Mouse (Mus musculus) CH12.LX (cell line): ENCODE results near the gene Slc6a18. TPM values are rescaled to one million over a fixed set of nuclear protein-coding genes. Genes with fewer than 3 reads are reported as not detected.

Experiments used
- DNase-seq: peaks from one replicate; pipeline ENCODE4 v3.0.0-alpha.2; 2013; ENCODE audit errors: extremely low read depth
- H3K27ac ChIP-seq: 2 replicates; pipeline ENCODE4 v1.5.1; 2012; ENCODE audit warnings: low read depth, mild to moderate bottlenecking, control low read depth, moderate library complexity; ENCODE audit not compliant: insufficient read depth
- H3K27me3 ChIP-seq: replicated peaks from 2 replicates; pipeline ENCODE3; 2012; ENCODE audit warnings: inconsistent platforms
- H3K36me3 ChIP-seq, 2 experiments: replicated peaks in 1 of 2; 2 replicates each; pipeline versions ENCODE3 to v1.6.1; 2012; ENCODE audit warnings: inconsistent platforms in 1 of 2, low read length in 1 of 2, mild to moderate bottlenecking in 1 of 2, mixed read lengths in 1 of 2, moderate library complexity in 1 of 2; ENCODE audit not compliant: control insufficient read depth in 1 of 2, insufficient read depth in 1 of 2
- H3K4me1 ChIP-seq, 2 experiments: 2 replicates each; pipeline ENCODE4 v1.6.1; 2012; ENCODE audit warnings: inconsistent platforms in 1 of 2, moderate library complexity in 1 of 2; ENCODE audit not compliant: insufficient read depth in 2 of 2, control insufficient read depth in 1 of 2
- H3K4me2 ChIP-seq: 2 replicates; pipeline ENCODE4 v1.6.1; 2012; ENCODE audit warnings: low read depth, mild to moderate bottlenecking, control low read depth; ENCODE audit not compliant: poor library complexity, insufficient read depth, severe bottlenecking
- H3K4me3 ChIP-seq, 3 experiments: fragments of 150-350 bp in 1 of 3; sonication (generic) in 1 of 3; replicated peaks in 1 of 3; 2 replicates each; pipeline versions ENCODE3 to v1.5.1; 2011 to 2012; ENCODE audit warnings: low read depth in 2 of 3, low read length in 2 of 3, mild to moderate bottlenecking in 2 of 3, moderate library complexity in 2 of 3, control low read depth in 1 of 3, improper control_type of control experiment in 1 of 3, inconsistent platforms in 1 of 3, mixed read lengths in 1 of 3; ENCODE audit not compliant: poor library complexity in 1 of 3
- H3K79me2 ChIP-seq: replicated peaks from 2 replicates; pipeline ENCODE4 v1.6.1; 2012; ENCODE audit warnings: mild to moderate bottlenecking, moderate library complexity; ENCODE audit not compliant: control insufficient read depth, poor library complexity, insufficient read depth, severe bottlenecking; ENCODE audit errors: extremely low read depth
- H3K9ac ChIP-seq: 2 replicates; pipeline ENCODE4 v1.6.1; 2012; ENCODE audit warnings: low read depth, mild to moderate bottlenecking, control low read depth, moderate library complexity; ENCODE audit not compliant: insufficient read depth
- H3K9me3 ChIP-seq: replicated peaks from 2 replicates; pipeline ENCODE3; 2012; ENCODE audit warnings: low read length, inconsistent platforms, mixed read lengths
- CHD1 ChIP-seq: IDR thresholded peaks from 2 replicates; pipeline ENCODE4 v1.6.1; 2012; ENCODE audit warnings: low read depth, low read length, improper control_type of control experiment, inconsistent platforms
- CTCF ChIP-seq, 2 experiments: IDR thresholded peaks in 1 of 2; conservative IDR thresholded peaks in 1 of 2; 2 replicates each; pipeline ENCODE4 v1.5.1; 2011 to 2012; ENCODE audit warnings: low read depth in 2 of 2, low read length in 2 of 2, improper control_type of control experiment in 1 of 2, inconsistent platforms in 1 of 2, mild to moderate bottlenecking in 1 of 2, moderate library complexity in 1 of 2
- E2F4 ChIP-seq: IDR thresholded peaks from 2 replicates; pipeline ENCODE4 v1.6.1; 2011; ENCODE audit warnings: low read depth, low read length, improper control_type of control experiment; ENCODE audit not compliant: insufficient replicate concordance
- ELF1 ChIP-seq: IDR thresholded peaks from 2 replicates; pipeline ENCODE4 v1.6.1; 2014; ENCODE audit warnings: low read depth, mild to moderate bottlenecking, inconsistent platforms, low read length, improper control_type of control experiment
- EP300 ChIP-seq: IDR thresholded peaks from 2 replicates; pipeline ENCODE4 v1.6.1; 2011; ENCODE audit warnings: low read length, improper control_type of control experiment
- ETS1 ChIP-seq: conservative IDR thresholded peaks from 2 replicates; pipeline ENCODE4 v1.6.1; 2012; ENCODE audit warnings: low read depth, mild to moderate bottlenecking, inconsistent platforms, low read length, improper control_type of control experiment, moderate library complexity
- JUND ChIP-seq: conservative IDR thresholded peaks from 2 replicates; pipeline ENCODE4 v1.6.1; 2011; ENCODE audit warnings: low read depth, low read length, improper control_type of control experiment
- KAT2A ChIP-seq: IDR thresholded peaks from 2 replicates; pipeline ENCODE4 v1.6.1; 2012; ENCODE audit warnings: low read length, improper control_type of control experiment, inconsistent platforms; ENCODE audit not compliant: insufficient replicate concordance
- MAFK ChIP-seq: IDR thresholded peaks from 2 replicates; pipeline ENCODE4 v1.6.1; 2011; ENCODE audit warnings: low read length, improper control_type of control experiment; ENCODE audit not compliant: insufficient replicate concordance
- MEF2A ChIP-seq: IDR thresholded peaks from 2 replicates; pipeline ENCODE4 v1.6.1; 2014; ENCODE audit warnings: low read depth, mild to moderate bottlenecking, inconsistent platforms, low read length, improper control_type of control experiment, borderline replicate concordance
- NRF1 ChIP-seq: IDR thresholded peaks from 2 replicates; pipeline ENCODE4 v1.6.1; 2014; ENCODE audit warnings: low read depth, mild to moderate bottlenecking, inconsistent platforms, low read length, improper control_type of control experiment, moderate library complexity
- PAX5 ChIP-seq: IDR thresholded peaks from 2 replicates; pipeline ENCODE4 v1.6.1; 2012; ENCODE audit warnings: low read length, inconsistent platforms, mixed read lengths
- POLR2AphosphoS2 ChIP-seq: IDR thresholded peaks from 2 replicates; pipeline ENCODE4 v1.6.1; 2011; ENCODE audit warnings: low read depth, low read length, improper control_type of control experiment
- RCOR1 ChIP-seq: conservative IDR thresholded peaks from 2 replicates; pipeline ENCODE4 v1.6.1; 2012; ENCODE audit warnings: low read depth, mild to moderate bottlenecking, inconsistent platforms, low read length, improper control_type of control experiment
- SMC3 ChIP-seq: IDR thresholded peaks from 2 replicates; pipeline ENCODE4 v1.6.1; 2011; ENCODE audit warnings: low read depth, low read length, improper control_type of control experiment
- TCF12 ChIP-seq: IDR thresholded peaks from 2 replicates; pipeline ENCODE4 v1.6.1; 2014; ENCODE audit warnings: low read depth, mild to moderate bottlenecking, inconsistent platforms, low read length, improper control_type of control experiment
- USF1 ChIP-seq: IDR thresholded peaks from 2 replicates; pipeline ENCODE4 v1.6.1; 2014; ENCODE audit warnings: low read depth, mild to moderate bottlenecking, inconsistent platforms, low read length, improper control_type of control experiment
- ZC3H11A ChIP-seq: IDR thresholded peaks from 2 replicates; pipeline ENCODE4 v1.6.1; 2012; ENCODE audit warnings: low read depth, mild to moderate bottlenecking, inconsistent platforms, low read length, improper control_type of control experiment
- ZMIZ1 ChIP-seq: IDR thresholded peaks from 2 replicates; pipeline ENCODE4 v1.6.1; 2012; ENCODE audit warnings: low read depth, mild to moderate bottlenecking, inconsistent platforms, low read length, improper control_type of control experiment
- dilution Hi-C: fragments of 300-500 bp; cut with MboI; formaldehyde crosslinking; loops from 2 replicates; pipeline ENCODE4 v1.14.3; 2020; ENCODE audit warnings: low sequenced_read_pairs; ENCODE audit not compliant: extremely low pct_unique_long_range_greater_than_20kb, extremely low pct_ligation_motif_present
- in situ Hi-C: fragments of 300-500 bp; cut with MboI; formaldehyde crosslinking; loops from 3 replicates; pipeline ENCODE4 v1.14.3; 2019; ENCODE audit warnings: low sequenced_read_pairs, low pct_ligation_motif_present, low pct_unique_long_range_greater_than_20kb, mixed read lengths
- polyA plus RNA-seq: library from polyadenylated mRNA; unstranded; fragments of >175 nt; gene quantifications from 2 replicates; pipeline ENCODE4 v1.2.1, GENCODE M21; 2012; ENCODE audit warnings: low read depth; ENCODE audit not compliant: insufficient read length
- total RNA-seq, 2 experiments: library from RNA; depleted of rRNA; stranded (reverse); fragments of 300-350 nt in 1 of 2; fragments of >200 nt in 1 of 2; gene quantifications; 2 replicates each; pipeline ENCODE4 v1.2.3; 2012 to 2014

The Slc6a18 gene
- total and polyA plus RNA-seq, 3 experiments: not detected

DNA sequence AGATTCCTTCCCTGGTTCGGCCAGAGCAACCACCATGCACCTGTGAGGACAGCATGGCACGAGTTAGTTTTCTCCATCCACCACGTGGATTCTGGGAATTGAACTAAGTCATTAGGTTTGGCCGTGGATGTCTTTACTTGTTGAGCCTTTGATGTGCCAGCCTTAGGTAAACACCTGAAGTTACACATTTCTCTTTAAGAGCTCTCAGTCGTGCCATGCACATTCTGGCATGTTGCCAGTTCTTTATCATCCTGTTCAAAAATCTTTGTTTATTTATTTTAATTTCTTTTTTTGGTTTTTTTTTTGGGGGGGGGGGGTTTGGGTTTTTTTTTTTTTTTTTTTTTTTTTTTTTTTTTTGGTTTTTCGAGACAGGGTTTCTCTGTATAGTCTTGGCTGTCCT lies 40.0 kb downstream of the Slc6a18 start:
- no peak overlapping the region for H3K9ac ChIP-seq
- H3K27me3 ChIP-seq: no peaks in the 10 kb centered on the region
- in situ Hi-C loops: no loop called here
- no peak overlapping the region for H3K27ac ChIP-seq
- no peaks in the 10 kb centered on the region for H3K9me3 ChIP-seq
- dilution Hi-C loops: no loop called here
- H3K4me3 ChIP-seq: no peak overlapping the region
- no peak overlapping the region for H3K4me2 ChIP-seq
- H3K4me1 ChIP-seq: no peaks in the 10 kb centered on the region
- peaks cover 29 to 83% of the 10 kb centered on the region in 2 experiments for H3K36me3 ChIP-seq
- TF ChIP-seq MEF2A (no peak), ETS1 (no peak), TCF12 (no peak), ZC3H11A (no peak), ZMIZ1 (no peak), CHD1 (no peak), ELF1 (no peak), POLR2AphosphoS2 (no peak), SMC3 (no peak), EP300 (no peak), PAX5 (no peak), E2F4 (no peak), USF1 (no peak), NRF1 (no peak)
- TF ChIP-seq, all 38 proteins: peak for 0
- no peak for DNase-seq
- H3K79me2 ChIP-seq: no peaks in the 10 kb centered on the region

DNA sequence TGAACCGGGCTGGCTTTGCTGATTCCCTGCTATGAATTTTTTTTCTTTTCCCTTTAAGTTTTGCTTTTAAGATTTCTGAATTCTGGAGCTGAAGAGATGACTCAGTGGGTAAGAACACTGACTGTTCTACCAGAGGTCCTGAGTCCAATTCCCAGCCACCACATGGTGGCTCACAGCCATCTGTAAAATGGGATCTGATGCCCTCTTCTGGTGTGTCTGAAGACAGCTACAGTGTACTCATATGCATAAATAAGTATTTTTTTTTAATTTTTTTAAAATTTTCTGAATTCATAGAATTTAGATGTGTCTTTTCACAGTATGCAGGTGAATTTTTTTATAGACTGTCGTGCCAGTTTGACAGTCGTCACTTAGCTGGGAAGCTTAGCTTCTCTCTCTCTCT lies 46.0 kb downstream of the Slc6a18 start:
- H3K4me3 ChIP-seq: no peak overlapping the region
- TF ChIP-seq MAFK (no peak), ZMIZ1 (no peak), CTCF (conservative IDR thresholded peaks at IDR 0.05 in 1 of 2, IDR thresholded peaks at IDR 0.05 in 1 of 2; ENCODE audit: low read depth in 2 of 2, low read length in 2 of 2) (peak in 1 of 2 experiments; percentile 53; a peak in 2 of 4 replicates), JUND (no peak), KAT2A (no peak), RCOR1 (no peak)
- DNase-seq: no peak
- H3K79me2 ChIP-seq: no peaks in the 10 kb centered on the region
- no peaks in the 10 kb centered on the region for H3K27me3 ChIP-seq
- H3K9ac ChIP-seq: no peak overlapping the region
- dilution Hi-C loops (no loop called here), in situ Hi-C loops (no loop called here)
- no peak overlapping the region for H3K27ac ChIP-seq
- H3K9me3 ChIP-seq: no peaks in the 10 kb centered on the region
- no peak overlapping the region for H3K4me2 ChIP-seq
- H3K36me3 ChIP-seq: peaks cover 21 to 65% of the 10 kb centered on the region in 2 experiments
- H3K4me1 ChIP-seq: peaks cover 12 to 34% of the 10 kb centered on the region in 2 experiments
